In genomic region chr5:73056457-73056856, GRCm38 (mm10) we compare ENCODE assay signal across 10 mouse cellular contexts. TPM values are rescaled to one million over a fixed set of nuclear protein-coding genes. Genes with fewer than 3 reads are reported as not detected.
DNase-seq lines count a peak whose midpoint lies in the region; ATAC-seq and TF ChIP-seq lines count a peak whose summit lies in the region.
"Had no signal": no experiment of that assay in that cellular context is flagged by ENCODE, and none has a peak within 500 bp of the region (broad histone marks: within the 10 kb centered on the region; RNA-seq: fewer than 3 reads in every experiment).

No protein-coding gene starts in this region.

- TF ChIP-seq CTCF in kidney, adult 2 months (conservative IDR thresholded peaks at IDR 0.05; ENCODE audit: insufficient read depth, insufficient read length, low read depth, low read length) = peak; percentile 45; the same call in 1 of the 2 replicates

- ATAC-seq in CD4-positive, CD25-positive, alpha-beta regulatory T cell, adult 4 months = no peak

- DNase-seq in CD4-positive, CD25-positive, alpha-beta regulatory T cell, adult 2 months (ENCODE audit: low read depth, low spot score) = peak; percentile 32
- DNase-seq in kidney, adult 2 months = no peak
- no peak for DNase-seq in kidney, postnatal 14 days
- peak; percentile 28 for DNase-seq in thymus, postnatal 14 days
- no peak for DNase-seq in thymus, postnatal 0 days (ENCODE audit: low spot score)
- no peak for DNase-seq in urinary bladder, postnatal 4 days (ENCODE audit: low spot score in 2 of 2)
- DNase-seq in gastrocnemius, postnatal 4 days (ENCODE audit: low spot score in 2 of 2) = no peak
- DNase-seq: cerebellum, adult 8-10 months; right cerebral cortex, postnatal 14 days had no signal

- H3K36me3 ChIP-seq in kidney, adult 2 months (ENCODE audit: control insufficient read depth, insufficient read depth, low read length) = peaks cover 7% of the 10 kb centered on the region

- H3K27ac ChIP-seq in kidney, adult 2 months (ENCODE audit: insufficient read depth, low read depth, low read length) = no peak overlapping the region

- 90% methylated on average over 6 of the region's 6 CpGs for WGBS in kidney, adult 2 months

- no peak overlapping the region for H3K4me3 ChIP-seq in kidney, adult 2 months (ENCODE audit: insufficient read depth, low read depth, low read length)

- TF ChIP-seq POLR2A in kidney, adult 2 months (IDR thresholded peaks at IDR 0.05; ENCODE audit: low read depth, low read length) = no peak

- no peaks in the 10 kb centered on the region for H3K27me3 ChIP-seq in kidney, adult 2 months (replicated peaks; ENCODE audit: control insufficient read depth, insufficient read depth, low read length)

- no peaks in the 10 kb centered on the region for H3K4me1 ChIP-seq in kidney, adult 2 months (ENCODE audit: control insufficient read depth, insufficient read depth, low read length)

RNA-seq across cellular contexts. Expression of gene Slc10a4, which starts 49.8 kb away (rescaled TPM):
- not detected for polyA plus RNA-seq in CD4-positive, CD25-positive, alpha-beta regulatory T cell, adult 4 months (2017; shearing (Covaris generic))
- 0.77 and 2.3 TPM in 2 replicates for polyA plus RNA-seq in kidney, adult 2 months (2012; rRNA removed)
- 0.27 and 0.31 TPM in 2 replicates for polyA plus RNA-seq in thymus, postnatal 0 days (2015; fragmentation: Nextera tagmentation; extraction: Ambion mirVana)
- not detected for total RNA-seq in gastrocnemius, postnatal 4 days (2021)

Comparison
In these comparisons a context has a peak if more than half of its experiments do, and no peak if none do; other contexts are left out.
1. DNase-seq: peak in CD4-positive, CD25-positive, alpha-beta regulatory T cell, adult 2 months (single experiment) and thymus, postnatal 14 days (single experiment); none in kidney, adult 2 months (single experiment), kidney, postnatal 14 days (single experiment), thymus, postnatal 0 days (single experiment), urinary bladder, postnatal 4 days (0 of 2) and gastrocnemius, postnatal 4 days (0 of 2).